Mouse (Mus musculus) ovary, postnatal 36 days (tissue): Measurements from ENCODE around the gene Sorbs1.
A peak's percentile ranks its signal among the peaks of the same experiment; 100 is the strongest.

Source experiments
- DNase-seq: peaks from one replicate; pipeline ENCODE4 v3.0.0; 2022; ENCODE audit warnings: low spot score, mixed read lengths

Gene Sorbs1

GRCm38 (mm10) chr19:40346232-40346844 is 167.2 kb downstream of the Sorbs1 start:
- no peak for DNase-seq

- peak; percentile 37 for DNase-seq
Observed at GRCm38 (mm10) chr19:40345684-40346083, 167.9 kb downstream of the Sorbs1 start.

GRCm38 (mm10) chr19:40343018-40343417 is 170.6 kb downstream of the Sorbs1 start:
- DNase-seq = peak; percentile 81

GRCm38 (mm10) chr19:40341141-40341540 is 172.4 kb downstream of the Sorbs1 start:
- DNase-seq = no peak

GRCm38 (mm10) chr19:40336694-40337093 is 176.9 kb downstream of the Sorbs1 start:
- DNase-seq = no peak

GRCm38 (mm10) chr19:40333905-40334304 is 179.7 kb downstream of the Sorbs1 start:
- peak; percentile 38 for DNase-seq

GRCm38 (mm10) chr19:40333081-40333480 is 180.5 kb downstream of the Sorbs1 start:
- no peak for DNase-seq

GRCm38 (mm10) chr19:40332303-40332702 is 181.3 kb downstream of the Sorbs1 start:
- DNase-seq = no peak

GRCm38 (mm10) chr19:40331846-40332245 is 181.7 kb downstream of the Sorbs1 start:
- DNase-seq = no peak

GRCm38 (mm10) chr19:40326126-40326525 is 187.5 kb downstream of the Sorbs1 start:
- no peak for DNase-seq

GRCm38 (mm10) chr19:40325381-40325780 is 188.2 kb downstream of the Sorbs1 start:
- DNase-seq = no peak

GRCm38 (mm10) chr19:40322226-40322625 is 191.4 kb downstream of the Sorbs1 start:
- DNase-seq = no peak

- no peak for DNase-seq
Observed at GRCm38 (mm10) chr19:40319199-40319598, 194.4 kb downstream of the Sorbs1 start.

- DNase-seq = no peak
Observed at GRCm38 (mm10) chr19:40318511-40318910, 195.1 kb downstream of the Sorbs1 start.

GRCm38 (mm10) chr19:40317001-40317400 is 196.6 kb downstream of the Sorbs1 start:
- DNase-seq = no peak

GRCm38 (mm10) chr19:40314252-40314651 is 199.3 kb downstream of the Sorbs1 start:
- no peak for DNase-seq

- no peak for DNase-seq
Observed at GRCm38 (mm10) chr19:40311631-40312030, 201.9 kb downstream of the Sorbs1 start.

GRCm38 (mm10) chr19:40310410-40311130 is 203.0 kb downstream of the Sorbs1 start:
- no peak for DNase-seq

GRCm38 (mm10) chr19:40309911-40310310 is 203.7 kb downstream of the Sorbs1 start:
- no peak for DNase-seq

GRCm38 (mm10) chr19:40307550-40307949 is 206.0 kb downstream of the Sorbs1 start:
- DNase-seq = no peak

- no peak for DNase-seq
Observed at GRCm38 (mm10) chr19:40306631-40307030, 206.9 kb downstream of the Sorbs1 start.

- DNase-seq = no peak
Observed at GRCm38 (mm10) chr19:40305456-40305855, 208.1 kb downstream of the Sorbs1 start.

- DNase-seq = no peak
Observed at GRCm38 (mm10) chr19:40302916-40303315, 210.7 kb downstream of the Sorbs1 start.

GRCm38 (mm10) chr19:40302477-40302876 is 211.1 kb downstream of the Sorbs1 start:
- no peak for DNase-seq
